Mouse (Mus musculus): ENCODE results near the gene Gm9639.
"Not testable (repeated sequence)": the region's sequence is repeated elsewhere in the genome, so short reads cannot be mapped to it uniquely, and the experiment has no call there.

- TF ChIP-seq POLR2A (IDR thresholded peaks at IDR 0.05; ENCODE audit: low read depth, low read length); CTCF (IDR thresholded peaks at IDR 0.05; ENCODE audit: extremely low read depth, insufficient read length, insufficient replicate concordance, low read depth, low read length): not testable (repeated sequence)
These were observed 42.6 kb downstream of the Gm9639 start for GRCm38 (mm10) chr10:77752312-77752711.

Data from small intestine, adult 2 months (tissue).